Mouse (Mus musculus) neutrophil, adult 65 days (primary cell): Measurements from ENCODE around the gene Gm20911. TPM values are rescaled to one million over a fixed set of nuclear protein-coding genes. Genes with fewer than 3 reads are reported as not detected.

Source experiments
- total RNA-seq: library from RNA; stranded (reverse); gene quantifications from 2 replicates; pipeline ENCODE4 v1.2.4, GENCODE M21; 2023

Gm20911 gene
- total RNA-seq: not detected in 2 replicates

DNA sequence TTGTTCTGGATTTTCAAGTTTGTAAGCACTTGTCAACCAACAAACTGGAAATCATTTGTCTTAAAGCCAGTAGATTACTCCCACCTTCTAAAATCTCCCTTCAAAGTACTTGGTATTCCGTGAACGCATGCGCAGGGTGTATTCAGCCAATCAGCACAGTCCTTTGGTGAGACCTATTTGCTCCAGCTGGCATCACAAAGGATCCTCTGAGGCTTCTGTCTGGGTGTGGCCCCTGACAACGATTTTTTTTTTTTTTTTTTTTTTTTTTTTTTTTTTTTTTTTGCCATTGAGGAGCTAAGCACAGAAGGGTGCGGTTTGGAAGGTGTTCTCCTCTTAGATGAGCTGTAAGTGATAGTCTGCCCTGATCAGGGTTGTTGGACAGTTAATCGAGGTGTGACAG, at the start of gene Gm20911:
Gm20911 (plus strand) TSS at position 301 of the 400 bp plus-strand sequence.

